Mouse (Mus musculus) heart, embryonic 14.5 days (tissue): ENCODE data around the gene 1700010I14Rik. TPM values are rescaled to one million over a fixed set of nuclear protein-coding genes. Genes with fewer than 3 reads are reported as not detected.

ENCODE experiments used
- ATAC-seq: fragments of 200-750 bp; cut with Nextera tagmentation; 2 replicates; pipeline ENCODE4 v1.8.0; 2017; ENCODE audit warnings: low read depth, moderate TSS enrichment; ENCODE audit not compliant: insufficient number of reproducible peaks, insufficient read depth, low FRiP score
- H3K27ac ChIP-seq, 2 experiments: fragments of 200-500 bp in 1 of 2; fragments of 300-500 bp in 1 of 2; sonication (generic) in 1 of 2; replicated peaks in 1 of 2; 2 replicates each; pipeline ENCODE4 v1.5.1; 2012 to 2014; ENCODE audit warnings: low read depth in 2 of 2, low read length in 2 of 2, control low read depth in 1 of 2, mild to moderate bottlenecking in 1 of 2, mixed read lengths in 1 of 2; ENCODE audit not compliant: control insufficient read depth in 1 of 2, insufficient read depth in 1 of 2
- H3K27me3 ChIP-seq: fragments of 300-500 bp; sonication (generic); 2 replicates; pipeline ENCODE4 v1.6.1; 2014; ENCODE audit warnings: mild to moderate bottlenecking, low read length, control low read depth; ENCODE audit not compliant: control insufficient read depth, insufficient read depth
- H3K36me3 ChIP-seq: fragments of 300-500 bp; sonication (generic); 2 replicates; pipeline ENCODE4 v1.6.1; 2014; ENCODE audit warnings: mild to moderate bottlenecking, control low read depth, low read length, mixed read lengths; ENCODE audit not compliant: control insufficient read depth, insufficient read depth
- H3K4me1 ChIP-seq, 2 experiments: fragments of 200-500 bp in 1 of 2; fragments of 300-500 bp in 1 of 2; sonication (generic) in 1 of 2; 2 replicates each; pipeline ENCODE4 v1.6.1; 2012 to 2014; ENCODE audit warnings: low read length in 2 of 2, control low read depth in 1 of 2, mixed read lengths in 1 of 2; ENCODE audit not compliant: control insufficient read depth in 2 of 2, insufficient read depth in 2 of 2
- H3K4me2 ChIP-seq: fragments of 300-500 bp; sonication (generic); 2 replicates; pipeline ENCODE4 v1.6.1; 2014; ENCODE audit warnings: mild to moderate bottlenecking, low read length
- H3K4me3 ChIP-seq, 2 experiments: fragments of 200-500 bp in 1 of 2; fragments of 300-500 bp in 1 of 2; sonication (generic) in 1 of 2; 2 replicates each; pipeline ENCODE4 v1.5.1; 2012 to 2014; ENCODE audit warnings: low read length in 2 of 2, mild to moderate bottlenecking in 2 of 2, control low read depth in 1 of 2, low read depth in 1 of 2, moderate library complexity in 1 of 2; ENCODE audit not compliant: control insufficient read depth in 1 of 2, insufficient read depth in 1 of 2
- H3K9ac ChIP-seq: fragments of 300-500 bp; sonication (generic); 2 replicates; pipeline ENCODE4 v1.6.1; 2014; ENCODE audit warnings: mild to moderate bottlenecking, low read length
- H3K9me3 ChIP-seq: fragments of 300-500 bp; sonication (generic); 2 replicates; pipeline ENCODE4 v1.6.1; 2016; ENCODE audit warnings: low read length, control low read depth; ENCODE audit not compliant: control insufficient read depth
- whole genome bisulfite sequencing: fragments of 180-500 bp; shearing (Covaris S2); extraction: QIAGEN DNeasy Blood & Tissue Kit; methylation state at CpG from one replicate; pipeline ENCODE4 v1.1.7; 2014; 5-methylcytosine and 5-hydroxymethylcytosine counted together
- polyA plus RNA-seq: library from polyadenylated mRNA; unstranded; fragments of >200 nt; fragmentation: Nextera tagmentation; extraction: Ambion mirVana; gene quantifications from 2 replicates; pipeline ENCODE4 v1.2.1, GENCODE M21; 2014

The 1700010I14Rik gene
- polyA plus RNA-seq, 1 experiment from 2014 or later: 0.46 TPM

- no peaks in the 10 kb centered on the region for H3K9me3 ChIP-seq
- H3K27ac ChIP-seq: no peak overlapping the region
- ATAC-seq: no peak
- no peak overlapping the region for H3K9ac ChIP-seq
- WGBS: 31% methylated on average over 14 of the region's 14 CpGs
- no peak overlapping the region for H3K4me2 ChIP-seq
- H3K36me3 ChIP-seq: no peaks in the 10 kb centered on the region
- H3K4me3 ChIP-seq: no peak overlapping the region
- H3K27me3 ChIP-seq: no peaks in the 10 kb centered on the region
- H3K4me1 ChIP-seq: no peaks in the 10 kb centered on the region
These were observed 35.2 kb downstream of the 1700010I14Rik start for GRCm38 (mm10) chr17:9023198-9023942.

DNA sequence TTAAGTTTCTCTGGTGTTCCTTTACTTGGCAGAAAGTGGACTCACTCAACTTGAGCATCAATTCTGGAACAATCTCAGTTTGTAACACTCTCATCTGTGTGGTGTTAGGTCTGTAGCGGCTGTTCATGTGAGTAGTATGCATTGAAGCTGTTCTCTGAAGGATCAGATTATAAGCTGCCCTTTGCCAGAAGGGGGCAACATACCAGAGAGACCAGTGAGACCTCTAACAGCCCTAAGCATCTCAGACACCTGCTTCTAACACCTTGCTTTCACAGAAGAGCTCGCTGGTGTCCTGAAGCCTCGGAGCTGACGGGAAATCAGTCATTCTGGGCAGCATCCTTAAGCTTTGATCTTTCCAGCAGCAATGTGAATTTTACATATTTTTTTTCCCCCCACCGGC lies 42.0 kb downstream of the 1700010I14Rik start:
- no peak overlapping the region for H3K4me3 ChIP-seq
- no peaks in the 10 kb centered on the region for H3K36me3 ChIP-seq
- H3K27ac ChIP-seq: no peak overlapping the region
- peaks cover 5% of the 10 kb centered on the region; the same call in 1 of the 2 replicates for H3K27me3 ChIP-seq
- H3K9me3 ChIP-seq: no peaks in the 10 kb centered on the region
- 62% methylated on average over 5 of the region's 5 CpGs for WGBS
- no peak overlapping the region for H3K4me2 ChIP-seq
- H3K4me1 ChIP-seq: peaks cover 2 to 13% of the 10 kb centered on the region in 2 experiments
- no peak overlapping the region for H3K9ac ChIP-seq
- ATAC-seq: no peak

DNA sequence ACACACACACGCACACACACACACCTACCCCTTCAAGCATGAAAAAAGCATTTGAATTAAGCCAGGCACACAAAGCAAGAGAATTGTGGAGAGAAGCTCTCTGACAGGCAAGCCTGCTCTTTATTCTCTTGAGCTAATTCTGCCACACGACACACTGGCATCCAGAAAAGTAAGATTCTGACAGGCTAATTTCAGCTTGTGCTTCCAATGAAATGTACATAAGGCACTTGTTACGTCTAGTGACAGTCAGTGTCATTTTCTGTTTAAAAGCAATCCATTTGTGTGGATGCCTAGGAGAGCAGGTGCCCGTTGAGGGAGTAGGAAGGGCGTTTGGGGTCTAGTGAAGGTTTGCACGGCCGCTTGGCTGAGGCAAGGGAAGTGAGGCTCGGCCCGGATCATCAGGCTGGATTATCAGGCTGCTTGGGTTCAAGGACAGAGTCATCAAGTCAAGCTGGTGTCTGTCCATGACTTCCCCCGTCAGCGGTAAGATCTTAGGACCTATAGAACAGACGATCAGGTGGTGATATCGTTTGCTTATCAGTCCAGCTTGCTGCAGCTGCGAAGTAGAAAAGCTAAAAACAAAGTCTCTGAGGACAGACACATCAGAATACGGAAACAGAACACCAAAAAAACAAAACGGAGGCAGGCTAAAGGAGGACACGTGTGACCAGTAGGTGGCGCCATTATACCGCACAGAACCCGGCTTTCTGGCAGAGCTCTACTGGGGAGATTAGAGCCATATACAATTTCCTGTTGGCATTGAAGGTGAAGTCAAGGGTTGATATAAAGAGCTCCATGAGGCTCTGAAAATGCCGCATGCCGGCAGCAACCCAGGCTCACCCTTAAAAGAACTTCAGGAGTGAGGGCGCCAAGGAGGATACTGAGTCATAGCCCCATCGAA lies 43.4 kb downstream of the 1700010I14Rik start:
- Histone ChIP-seq H3K9ac (peak overlapping the region; percentile 59), H3K9me3 (no peaks in the 10 kb centered on the region), H3K27me3 (peaks cover 5% of the 10 kb centered on the region; the same call in 1 of the 2 replicates), H3K36me3 (no peaks in the 10 kb centered on the region), H3K4me3 (peak overlapping the region; percentile 24 to 26; a peak in 3 of 4 replicates), H3K27ac (no peak overlapping the region), H3K4me1 (peaks cover 2 to 13% of the 10 kb centered on the region in 2 experiments), H3K4me2 (peak overlapping the region; percentile 61)
- no peak; the same call in 1 of the 2 replicates for ATAC-seq
- 12% methylated on average over 24 of the region's 24 CpGs for WGBS

DNA sequence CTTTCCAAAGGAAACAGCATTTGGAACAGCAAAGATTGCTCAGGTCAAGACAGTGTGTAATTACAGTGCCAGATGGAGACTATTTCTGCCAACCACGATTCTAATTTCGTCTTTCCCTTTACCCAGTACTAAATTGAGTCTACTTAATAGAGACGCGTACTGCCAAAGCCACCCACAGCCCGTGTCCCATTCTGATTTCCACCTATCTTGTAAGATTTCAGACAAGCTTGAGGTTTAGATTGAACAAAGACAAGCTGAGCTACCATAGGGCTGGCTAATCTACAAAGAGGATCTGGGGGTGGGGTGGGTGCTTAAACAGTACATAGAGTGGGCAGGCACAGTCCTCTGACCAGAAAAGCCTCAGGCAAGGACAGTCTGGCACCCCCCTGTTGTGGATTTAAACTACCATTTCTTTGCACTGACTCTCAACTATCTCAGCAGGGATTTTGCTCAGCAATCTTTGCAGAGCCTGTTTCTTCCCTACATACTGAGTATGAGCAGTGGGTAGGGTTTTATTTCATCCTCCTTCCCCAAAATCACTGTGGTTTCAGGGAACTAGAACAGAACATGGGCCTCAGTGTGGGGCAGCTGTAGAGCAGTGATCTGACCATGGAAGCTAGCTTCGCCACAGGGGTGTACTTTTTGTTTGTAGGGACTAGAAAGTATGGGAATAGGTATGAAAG lies 44.4 kb downstream of the 1700010I14Rik start:
- peak overlapping the region; percentile 61; the same call in 1 of the 2 replicates for H3K4me2 ChIP-seq
- WGBS: 72% methylated on average over 6 of the region's 6 CpGs

DNA sequence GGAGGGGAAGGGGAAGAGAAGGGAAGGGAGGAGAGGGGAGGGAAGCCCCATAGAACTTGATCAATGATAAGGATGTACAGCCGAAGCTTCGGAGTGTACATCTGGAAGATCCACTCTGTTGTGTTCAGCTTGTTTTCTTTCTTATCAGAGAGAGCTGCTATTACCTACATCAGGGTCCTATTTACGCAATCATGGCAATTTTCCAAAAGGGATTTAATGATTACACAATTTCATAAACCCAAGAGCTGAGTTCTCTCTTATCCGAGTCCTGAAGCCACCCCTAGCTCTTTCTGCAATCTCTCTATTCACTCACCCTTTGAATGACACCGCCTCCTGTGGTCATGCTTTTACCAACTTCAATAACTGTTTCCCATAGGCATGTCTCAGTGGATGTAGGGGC lies 45.4 kb downstream of the 1700010I14Rik start:
- Histone ChIP-seq H3K4me3 (no peak overlapping the region), H3K4me1 (peaks cover 2 to 13% of the 10 kb centered on the region in 2 experiments), H3K9ac (no peak overlapping the region), H3K4me2 (no peak overlapping the region), H3K27me3 (peaks cover 5% of the 10 kb centered on the region; the same call in 1 of the 2 replicates), H3K36me3 (no peaks in the 10 kb centered on the region), H3K9me3 (no peaks in the 10 kb centered on the region), H3K27ac (no peak overlapping the region)
- ATAC-seq: no peak
- WGBS: 77% methylated on average over 5 of the region's 5 CpGs

More for the DNA sequence above, 44.4 kb downstream of the 1700010I14Rik start:
- Histone ChIP-seq H3K4me3 (no peak overlapping the region), H3K4me1 (peaks cover 2 to 13% of the 10 kb centered on the region in 2 experiments), H3K36me3 (no peaks in the 10 kb centered on the region), H3K27ac (no peak overlapping the region), H3K9me3 (no peaks in the 10 kb centered on the region), H3K27me3 (peaks cover 5% of the 10 kb centered on the region; the same call in 1 of the 2 replicates), H3K9ac (no peak overlapping the region)
- ATAC-seq: no peak

- Histone ChIP-seq H3K27ac (no peak overlapping the region), H3K9ac (no peak overlapping the region), H3K4me1 (peaks cover 2 to 13% of the 10 kb centered on the region in 2 experiments), H3K9me3 (no peaks in the 10 kb centered on the region), H3K4me3 (no peak overlapping the region), H3K4me2 (no peak overlapping the region), H3K27me3 (no peaks in the 10 kb centered on the region; the same call in 1 of the 2 replicates), H3K36me3 (no peaks in the 10 kb centered on the region)
- WGBS: 71% methylated on average over 8 of the region's 8 CpGs
- ATAC-seq: no peak
These were observed 47.6 kb downstream of the 1700010I14Rik start for GRCm38 (mm10) chr17:9035561-9036348.
